ENCODE assay signal across 16 mouse cellular contexts in the genomic region with DNA sequence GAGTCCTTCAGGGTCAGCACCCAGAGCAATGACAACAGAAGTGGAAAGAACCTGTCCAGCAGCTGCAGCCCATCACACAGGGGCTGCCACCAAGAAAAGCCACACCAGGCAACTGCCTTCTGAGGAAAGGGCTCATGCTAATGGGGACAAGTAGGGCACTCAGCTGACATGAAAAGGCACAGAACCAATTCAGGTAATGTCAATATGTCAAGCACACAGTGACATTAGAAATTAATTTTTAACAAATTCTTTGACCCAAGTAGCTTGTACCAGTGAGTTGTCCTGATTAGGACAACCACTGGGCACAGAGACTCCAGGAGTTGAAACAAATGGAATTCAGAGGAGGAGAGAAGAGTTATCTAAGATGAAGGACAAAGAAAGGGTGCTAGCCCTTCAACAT.
"Had no signal": no experiment of that assay in that cellular context is flagged by ENCODE, and none has a peak within 500 bp of the region (broad histone marks: within the 10 kb centered on the region; RNA-seq: fewer than 3 reads in every experiment).

No protein-coding gene starts in this region.

- H3K4me3 ChIP-seq: neural tube, embryonic 13.5 days; neural tube, embryonic 15.5 days; stomach, embryonic 15.5 days had no signal

- DNase-seq: retina, postnatal 1 day; right cerebral cortex, adult 18-20 months; right cerebral cortex, postnatal 14 days; right cerebral cortex, postnatal 25 days; right cerebral cortex, postnatal 4 days; spleen, adult 18-20 months; thymus, adult 18-20 months; thymus, adult 2 months; thymus, postnatal 14 days; thymus, postnatal 25 days; thymus, postnatal 36 days; thymus, postnatal 4 days had no signal

- H3K4me2 ChIP-seq: neural tube, embryonic 13.5 days; neural tube, embryonic 15.5 days; stomach, embryonic 15.5 days had no signal

- H3K27ac ChIP-seq: neural tube, embryonic 13.5 days; neural tube, embryonic 15.5 days; stomach, embryonic 15.5 days; stomach, postnatal 0 days had no signal

- H3K9me3 ChIP-seq: neural tube, embryonic 13.5 days; neural tube, embryonic 15.5 days; stomach, embryonic 15.5 days had no signal

- H3K36me3 ChIP-seq: neural tube, embryonic 13.5 days; neural tube, embryonic 15.5 days; stomach, embryonic 15.5 days had no signal

- H3K9ac ChIP-seq: neural tube, embryonic 13.5 days; neural tube, embryonic 15.5 days; stomach, embryonic 15.5 days had no signal

- H3K27me3 ChIP-seq: neural tube, embryonic 13.5 days; neural tube, embryonic 15.5 days; stomach, embryonic 15.5 days had no signal
